Mouse (Mus musculus): ENCODE data around the gene Rnf17. TPM values are rescaled to one million over a fixed set of nuclear protein-coding genes. Genes with fewer than 3 reads are reported as not detected.

Gene Rnf17
- polyA plus RNA-seq, 1 experiment from 2014 or later = 2.4 TPM

GRCm38 (mm10) chr14:56571310-56572093, 169.1 kb downstream of the Rnf17 start:
- peak overlapping the region; percentile 89 for H3K4me3 ChIP-seq (replicated peaks)
- peaks cover 60% of the 10 kb centered on the region for H3K4me1 ChIP-seq (replicated peaks)
- no peaks in the 10 kb centered on the region for H3K27me3 ChIP-seq
- peak; percentile 97 for DNase-seq
- H3K27ac ChIP-seq = peak overlapping the region; percentile 97
- H3K4me2 ChIP-seq = peak overlapping the region; percentile 80
- peak overlapping the region; percentile 91 for H3K9ac ChIP-seq
- peak; percentile 95 for ATAC-seq (ENCODE audit: low read depth)
- no peaks in the 10 kb centered on the region for H3K9me3 ChIP-seq (replicated peaks)
- H3K36me3 ChIP-seq = no peaks in the 10 kb centered on the region
- under 1% methylated on average over 59 of the region's 59 CpGs for WGBS (ENCODE audit: insufficient replicate concordance)

- peak overlapping the region; percentile 80 for H3K4me2 ChIP-seq
- no peaks in the 10 kb centered on the region for H3K9me3 ChIP-seq (replicated peaks)
- 71% methylated on average over 2 of the region's 2 CpGs for WGBS (ENCODE audit: insufficient replicate concordance)
- no peaks in the 10 kb centered on the region for H3K36me3 ChIP-seq
- H3K4me1 ChIP-seq (replicated peaks) = peaks cover 57% of the 10 kb centered on the region
- no peak for ATAC-seq (ENCODE audit: low read depth)
- peak overlapping the region; percentile 89 for H3K4me3 ChIP-seq (replicated peaks)
- no peaks in the 10 kb centered on the region for H3K27me3 ChIP-seq
- no peak for DNase-seq
- H3K9ac ChIP-seq = peak overlapping the region; percentile 61
- no peak overlapping the region for H3K27ac ChIP-seq
These were observed 170.2 kb downstream of the Rnf17 start for GRCm38 (mm10) chr14:56572546-56572945.

Other genes with a start within 250 kb of the Rnf17 start
- gene Gzmg, start 243.0 kb upstream of the Rnf17 start, polyA plus RNA-seq (2015; fragmentation: Nextera tagmentation; extraction: Ambion mirVana) = not detected in 2 replicates
- not detected in 2 replicates for gene Gzmn, start 228.0 kb upstream of the Rnf17 start, polyA plus RNA-seq (2015; fragmentation: Nextera tagmentation; extraction: Ambion mirVana)
- gene Gzmf, start 191.2 kb upstream of the Rnf17 start, polyA plus RNA-seq (2015; fragmentation: Nextera tagmentation; extraction: Ambion mirVana) = not detected in 2 replicates
- gene Gzmc, start 167.9 kb upstream of the Rnf17 start, polyA plus RNA-seq (2015; fragmentation: Nextera tagmentation; extraction: Ambion mirVana) = not detected in 2 replicates
- gene Gzmb, start 140.3 kb upstream of the Rnf17 start, polyA plus RNA-seq (2015; fragmentation: Nextera tagmentation; extraction: Ambion mirVana) = 0.07 and 0.17 TPM in 2 replicates
- gene Atp12a, start 37.5 kb upstream of the Rnf17 start, polyA plus RNA-seq (2015; fragmentation: Nextera tagmentation; extraction: Ambion mirVana) = not detected in 2 replicates
- gene Cenpj, start 172.8 kb downstream of the Rnf17 start, polyA plus RNA-seq (2015; fragmentation: Nextera tagmentation; extraction: Ambion mirVana) = 4.1 and 5.3 TPM in 2 replicates
- 1.5 and 2.0 TPM in 2 replicates for gene Parp4, start 173.0 kb downstream of the Rnf17 start, polyA plus RNA-seq (2015; fragmentation: Nextera tagmentation; extraction: Ambion mirVana)